ENCODE assay signal across 19 mouse cellular contexts in the genomic region with DNA sequence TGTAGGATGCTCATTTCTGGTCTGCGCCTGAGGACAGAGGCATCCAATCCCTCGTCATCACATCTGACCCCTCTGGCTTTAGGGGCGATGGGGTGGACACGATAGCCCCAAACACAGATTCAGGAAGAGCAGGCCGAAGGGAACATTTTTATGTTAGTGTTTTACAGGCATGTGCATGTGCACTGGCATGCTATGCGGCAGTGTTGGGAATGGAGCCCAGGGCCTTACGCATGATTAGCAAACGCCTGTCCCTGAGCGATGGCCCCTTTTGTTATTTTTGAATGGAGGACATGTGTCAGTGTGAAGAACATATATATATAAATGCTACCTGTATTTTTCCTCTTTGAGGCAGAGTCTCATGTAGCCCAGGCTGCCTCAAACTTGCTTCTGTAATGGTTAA. TPM values are rescaled to one million over a fixed set of nuclear protein-coding genes. Genes with fewer than 3 reads are reported as not detected.
DNase-seq lines count a peak whose midpoint lies in the region; ATAC-seq and TF ChIP-seq lines count a peak whose summit lies in the region.
"Had no signal": no experiment of that assay in that cellular context is flagged by ENCODE, and none has a peak within 500 bp of the region (broad histone marks: within the 10 kb centered on the region; RNA-seq: fewer than 3 reads in every experiment).

No protein-coding gene starts in this region.

- peaks cover 23% of the 10 kb centered on the region for H3K4me1 ChIP-seq in forebrain, embryonic 15.5 days
- H3K4me1 ChIP-seq in neural tube, embryonic 13.5 days (replicated peaks) = peaks cover 21% of the 10 kb centered on the region
- H3K4me1 ChIP-seq: liver, embryonic 15.5 days; stomach, embryonic 15.5 days had no signal

- no peaks in the 10 kb centered on the region for H3K36me3 ChIP-seq in forebrain, embryonic 15.5 days
- H3K36me3 ChIP-seq in neural tube, embryonic 13.5 days = no peaks in the 10 kb centered on the region
- H3K36me3 ChIP-seq: embryonic facial prominence, embryonic 13.5 days; G1E; heart, embryonic 13.5 days; liver, embryonic 15.5 days; stomach, embryonic 15.5 days had no signal

- no peak for TF ChIP-seq POLR2A in brain, embryonic 14.5 days (IDR thresholded peaks at IDR 0.05; ENCODE audit: borderline replicate concordance, extremely low read depth, insufficient read depth, insufficient read length, poor library complexity, severe bottlenecking)

- ATAC-seq in forebrain, embryonic 15.5 days (replicated peaks) = peak; percentile 55
- ATAC-seq in neural tube, embryonic 13.5 days (ENCODE audit: low read depth) = peak; percentile 21; the same call in 1 of the 2 replicates

- H3K27me3 ChIP-seq in forebrain, embryonic 15.5 days = no peaks in the 10 kb centered on the region
- no peaks in the 10 kb centered on the region; the same call in 1 of the 2 replicates for H3K27me3 ChIP-seq in neural tube, embryonic 13.5 days
- H3K27me3 ChIP-seq: embryonic facial prominence, embryonic 13.5 days; heart, embryonic 13.5 days; liver, embryonic 15.5 days; stomach, embryonic 15.5 days had no signal

- peak overlapping the region; percentile 58 for H3K27ac ChIP-seq in forebrain, embryonic 15.5 days (replicated peaks)
- H3K27ac ChIP-seq in neural tube, embryonic 13.5 days (replicated peaks) = peak overlapping the region; percentile 35
- H3K27ac ChIP-seq: embryonic facial prominence, embryonic 13.5 days; gastrocnemius, adult 2 months; heart, embryonic 13.5 days; kidney, postnatal 0 days; layer of hippocampus, adult 2 months; liver, embryonic 15.5 days; stomach, embryonic 15.5 days had no signal

- no peak overlapping the region for H3K4me3 ChIP-seq in forebrain, embryonic 15.5 days
- no peak overlapping the region for H3K4me3 ChIP-seq in neural tube, embryonic 13.5 days
- H3K4me3 ChIP-seq: embryonic facial prominence, embryonic 13.5 days; gastrocnemius, adult 2 months; heart, embryonic 13.5 days; layer of hippocampus, adult 2 months; liver, embryonic 15.5 days; stomach, embryonic 15.5 days had no signal

- peak; percentile 29 for DNase-seq in left cerebral cortex, postnatal 4 days
- no peak for DNase-seq in left cerebral cortex, postnatal 36 days (ENCODE audit: low spot score in 2 of 2)
- peak; percentile 62 for DNase-seq in brain, embryonic 14.5 days (ENCODE audit: low read depth)
- DNase-seq in embryo, embryonic 9.5 days (ENCODE audit: extremely low spot score) = no peak
- no peak for DNase-seq in kidney, postnatal 25 days
- DNase-seq: cerebellum, adult 2 months; gastrocnemius, adult 2 months; heart, postnatal 36 days; spleen, adult 18-20 months; thymus, adult 2 months had no signal

- WGBS in forebrain, embryonic 15.5 days = 22% methylated on average over 9 of the region's 9 CpGs
- 42% methylated on average over 9 of the region's 9 CpGs for WGBS in neural tube, embryonic 13.5 days

- TF ChIP-seq CTCF in brain, embryonic 14.5 days (IDR thresholded peaks at IDR 0.05; ENCODE audit: borderline replicate concordance, extremely low read depth, insufficient read depth, insufficient read length) = no peak

- peak overlapping the region; percentile 28; the same call in 1 of the 2 replicates for H3K4me2 ChIP-seq in forebrain, embryonic 15.5 days (replicated peaks)
- 0 out of 2 replicates have a peak overlapping the region, but pooled peaks have one; percentile 1 for H3K4me2 ChIP-seq in neural tube, embryonic 13.5 days
- H3K4me2 ChIP-seq: embryonic facial prominence, embryonic 13.5 days; heart, embryonic 13.5 days; liver, embryonic 15.5 days; stomach, embryonic 15.5 days had no signal

- H3K9ac ChIP-seq in forebrain, embryonic 15.5 days (replicated peaks) = no peak overlapping the region
- no peak overlapping the region for H3K9ac ChIP-seq in neural tube, embryonic 13.5 days
- H3K9ac ChIP-seq: embryonic facial prominence, embryonic 13.5 days; heart, embryonic 13.5 days; liver, embryonic 15.5 days; stomach, embryonic 15.5 days had no signal

- intact Hi-C loops in left cerebral cortex, postnatal 4 days (cut with DNase I) = no loop called here
- intact Hi-C loops in left cerebral cortex, postnatal 36 days (cut with DNase I) = no loop called here

- H3K9me3 ChIP-seq in forebrain, embryonic 15.5 days = no peaks in the 10 kb centered on the region
- no peaks in the 10 kb centered on the region for H3K9me3 ChIP-seq in neural tube, embryonic 13.5 days
- H3K9me3 ChIP-seq: embryonic facial prominence, embryonic 13.5 days; liver, embryonic 15.5 days; stomach, embryonic 15.5 days had no signal

RNA-seq across cellular contexts. Expression of gene Rps27rt, which starts 56.1 kb away (rescaled TPM):
- 10 to 100 TPM; 15.8 to 36.9 TPM for total RNA-seq in left cerebral cortex, postnatal 4 days (2021)
- 10 to 100 TPM; 19.0 to 20.9 TPM for total RNA-seq in left cerebral cortex, postnatal 36 days (2021)
- polyA plus RNA-seq in brain, embryonic 14.5 days (2012; rRNA removed) = 36.9 and 37.5 TPM in 2 replicates
- polyA plus RNA-seq in forebrain, embryonic 15.5 days (2015; fragmentation: Nextera tagmentation; extraction: Ambion mirVana) = 229 and 257 TPM in 2 replicates
- 299 and 320 TPM in 2 replicates for polyA plus RNA-seq in neural tube, embryonic 13.5 days (2015; fragmentation: Nextera tagmentation; extraction: Ambion mirVana)

Comparison
In these comparisons a context has a peak if more than half of its experiments do, and no peak if none do; other contexts are left out.
1. DNase-seq: peak in left cerebral cortex, postnatal 4 days (single experiment) and brain, embryonic 14.5 days (single experiment); none in left cerebral cortex, postnatal 36 days (0 of 2), embryo, embryonic 9.5 days (single experiment) and kidney, postnatal 25 days (0 of 2).